8 mouse cellular contexts compared by ENCODE assay signal in genomic region chr5:20952337-20952925, GRCm38 (mm10). TPM values are rescaled to one million over a fixed set of nuclear protein-coding genes. Genes with fewer than 3 reads are reported as not detected.
A peak's percentile ranks its signal among the peaks of the same experiment; 100 is the strongest.
DNase-seq lines count a peak whose midpoint lies in the region; ATAC-seq and TF ChIP-seq lines count a peak whose summit lies in the region.

No protein-coding gene starts in this region.

- no peaks in the 10 kb centered on the region for H3K27me3 ChIP-seq in testis, adult 2 months (ENCODE audit: control insufficient read depth, insufficient read depth, low read length)
- no peaks in the 10 kb centered on the region for H3K27me3 ChIP-seq in limb, embryonic 15.5 days
- H3K27me3 ChIP-seq in stomach, postnatal 0 days (ENCODE audit: control insufficient read depth, insufficient read depth, low read length): no peaks in the 10 kb centered on the region

- ATAC-seq in limb, embryonic 15.5 days (ENCODE audit: insufficient number of reproducible peaks, low FRiP score, low TSS enrichment, low read depth): no peak
- ATAC-seq in stomach, postnatal 0 days (ENCODE audit: low FRiP score, low TSS enrichment): no peak
- no peak for ATAC-seq in activated CD4-positive, CD25-positive, alpha-beta regulatory T cell, adult 4 months

- no peaks in the 10 kb centered on the region for H3K36me3 ChIP-seq in testis, adult 2 months (ENCODE audit: control insufficient read depth, insufficient read depth, low read length)
- peaks cover 10% of the 10 kb centered on the region; the same call in 1 of the 2 replicates for H3K36me3 ChIP-seq in limb, embryonic 15.5 days
- no peaks in the 10 kb centered on the region for H3K36me3 ChIP-seq in stomach, postnatal 0 days (ENCODE audit: control insufficient read depth, insufficient read depth, low read length)

- H3K9me3 ChIP-seq in limb, embryonic 15.5 days: peaks cover 5% of the 10 kb centered on the region; the same call in 1 of the 2 replicates
- no peaks in the 10 kb centered on the region for H3K9me3 ChIP-seq in stomach, postnatal 0 days (ENCODE audit: control insufficient read depth, low read length)

- DNase-seq in embryo, embryonic 9.5 days (ENCODE audit: extremely low spot score): peak; percentile 20
- DNase-seq in embryo, embryonic 10 days (ENCODE audit: low spot score): no peak
- no peak for DNase-seq in testis, postnatal 14 days (ENCODE audit: low spot score)
- DNase-seq in stomach, postnatal 0 days (ENCODE audit: low spot score): no peak
- DNase-seq in adrenal gland, postnatal 36 days: no peak

- peaks cover 2% of the 10 kb centered on the region for H3K4me1 ChIP-seq in testis, adult 2 months (ENCODE audit: control insufficient read depth, insufficient read depth, low read length)
- H3K4me1 ChIP-seq in limb, embryonic 15.5 days: peaks cover 17% of the 10 kb centered on the region
- H3K4me1 ChIP-seq in stomach, postnatal 0 days (replicated peaks; ENCODE audit: control insufficient read depth, insufficient read depth): no peaks in the 10 kb centered on the region

- H3K4me2 ChIP-seq in limb, embryonic 15.5 days: peak overlapping the region; percentile 48
- peak overlapping the region; percentile 67 for H3K4me2 ChIP-seq in stomach, postnatal 0 days (replicated peaks; ENCODE audit: low read depth)

- no peak for TF ChIP-seq POLR2A in testis, adult 2 months (IDR thresholded peaks at IDR 0.05; ENCODE audit: control insufficient read depth, low read depth, low read length)

- TF ChIP-seq CTCF in testis, adult 2 months (IDR thresholded peaks at IDR 0.05; ENCODE audit: control insufficient read depth, insufficient read depth, insufficient replicate concordance, low read depth, low read length): no peak
- no peak for TF ChIP-seq CTCF in stomach, postnatal 0 days (IDR thresholded peaks at IDR 0.05; ENCODE audit: low read depth)

- no peak for TF ChIP-seq EP300 in stomach, postnatal 0 days (optimal IDR thresholded peaks at IDR 0.05)

- no peak overlapping the region for H3K27ac ChIP-seq in testis, adult 2 months (ENCODE audit: control insufficient read depth, insufficient read depth, low read depth, low read length)
- H3K27ac ChIP-seq in limb, embryonic 15.5 days: peak overlapping the region; percentile 98
- H3K27ac ChIP-seq in stomach, postnatal 0 days (replicated peaks): peak overlapping the region; percentile 99; the same call in 1 of the 2 replicates

- 20% methylated on average over 9 of the region's 9 CpGs for WGBS in limb, embryonic 15.5 days
- 19% methylated on average over 9 of the region's 9 CpGs for whole genome bisulfite sequencing in stomach, postnatal 0 days

- H3K9ac ChIP-seq in limb, embryonic 15.5 days: peak overlapping the region; percentile 92; the same call in 1 of the 2 replicates
- H3K9ac ChIP-seq in stomach, postnatal 0 days (ENCODE audit: low read length): peak overlapping the region; percentile 96

- peak overlapping the region; percentile 96; the same call in 1 of the 2 replicates for H3K4me3 ChIP-seq in testis, adult 2 months (ENCODE audit: control insufficient read depth, low read depth, low read length)
- peak overlapping the region; percentile 93 for H3K4me3 ChIP-seq in limb, embryonic 15.5 days
- peak overlapping the region; percentile 99 for H3K4me3 ChIP-seq in stomach, postnatal 0 days (ENCODE audit: low read depth, low read length)

RNA-seq across cellular contexts. Expression of gene Rsbn1l, which starts 3.8 kb away (rescaled TPM):
- 2.4 and 2.5 TPM in 2 replicates for polyA plus RNA-seq in testis, adult 2 months (2012; rRNA removed)
- 2.8 and 5.0 TPM in 2 replicates for polyA plus RNA-seq in limb, embryonic 15.5 days (2015; fragmentation: Nextera tagmentation; extraction: Ambion mirVana)
- 3.4 and 3.7 TPM in 2 replicates for polyA plus RNA-seq in stomach, postnatal 0 days (2015; fragmentation: Nextera tagmentation; extraction: Ambion mirVana)
- polyA plus RNA-seq in activated CD4-positive, CD25-positive, alpha-beta regulatory T cell, adult 4 months (2017; shearing (Covaris generic)): 10 to 100 TPM; 27.9 to 38.5 TPM
- 10 to 100 TPM; 14.2 to 16.8 TPM for total RNA-seq in adrenal gland, postnatal 36 days (2021)
